In the genomic region with DNA sequence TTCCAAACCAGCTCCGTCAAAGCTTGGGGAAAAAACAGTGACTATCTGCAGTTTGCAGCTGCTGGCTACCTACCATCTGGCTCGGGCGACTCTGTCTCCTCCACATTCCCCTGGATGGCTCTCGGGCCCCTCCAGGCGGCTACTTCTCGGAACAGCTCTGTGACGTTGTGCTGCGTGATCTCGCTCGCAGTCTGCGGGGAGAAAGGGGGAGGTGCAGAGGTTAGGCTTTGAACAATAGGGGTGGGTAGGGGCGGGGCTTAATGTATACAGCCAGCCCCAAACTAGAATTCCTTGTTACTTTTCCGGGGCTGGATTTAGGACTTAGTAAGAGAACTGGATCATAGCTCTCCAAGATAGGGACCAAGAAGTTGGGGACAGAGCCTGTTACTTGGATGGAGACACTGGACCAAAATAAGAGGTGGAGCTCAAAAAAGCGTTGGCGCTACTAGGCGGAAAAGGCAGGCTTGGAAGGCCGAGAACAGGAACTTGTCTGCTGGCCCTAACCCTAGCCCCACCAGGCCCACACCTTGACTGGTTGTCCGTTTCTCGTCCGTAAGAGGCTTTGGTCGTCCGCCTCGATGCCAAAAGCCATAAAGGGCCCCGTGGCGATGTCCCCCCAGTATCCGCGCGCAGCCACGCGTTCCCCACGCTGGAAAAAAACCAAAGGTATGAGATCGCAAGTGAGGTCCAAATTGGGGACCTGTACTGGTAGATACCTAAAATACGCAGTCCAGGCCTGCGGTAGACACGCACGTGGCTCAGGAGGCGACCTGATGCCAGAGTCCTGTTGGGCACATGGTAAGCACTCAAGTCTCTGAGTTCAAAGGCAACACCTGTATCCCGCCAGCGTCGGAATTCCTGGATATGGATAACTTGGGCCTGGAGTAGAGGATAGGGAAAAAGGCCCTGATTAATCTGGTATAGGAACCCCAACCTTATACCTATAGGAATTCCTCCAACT, we compare ENCODE assay signal across 8 mouse cellular contexts. TPM values are rescaled to one million over a fixed set of nuclear protein-coding genes. Genes with fewer than 3 reads are reported as not detected.
DNase-seq lines count a peak whose midpoint lies in the region; ATAC-seq and TF ChIP-seq lines count a peak whose summit lies in the region.

No protein-coding gene starts in this region.

- H3K27ac ChIP-seq in heart, embryonic 11.5 days (ENCODE audit: low read depth, low read length), result no peak overlapping the region
- H3K27ac ChIP-seq in kidney, embryonic 15.5 days, result peak overlapping the region; percentile 64; the same call in 1 of the 2 replicates
- H3K27ac ChIP-seq in liver, embryonic 14.5 days, result no peak overlapping the region

- TF ChIP-seq EP300 in liver, embryonic 14.5 days (IDR thresholded peaks at IDR 0.05; ENCODE audit: low read depth), result 0 out of 2 replicates have a peak, but pooled peaks have one; percentile 24

- peak; percentile 85 for TF ChIP-seq CTCF in liver, embryonic 14.5 days (IDR thresholded peaks at IDR 0.05; ENCODE audit: low read depth)

- H3K9ac ChIP-seq in heart, embryonic 11.5 days (ENCODE audit: low read depth, low read length), result peak overlapping the region; percentile 61; the same call in 1 of the 2 replicates
- H3K9ac ChIP-seq in kidney, embryonic 15.5 days, result peak overlapping the region; percentile 37
- H3K9ac ChIP-seq in liver, embryonic 14.5 days (replicated peaks), result no peak overlapping the region; the same call in 1 of the 2 replicates

- H3K9me3 ChIP-seq in heart, embryonic 11.5 days (replicated peaks; ENCODE audit: control insufficient read depth, low read length), result no peaks in the 10 kb centered on the region
- no peaks in the 10 kb centered on the region for H3K9me3 ChIP-seq in kidney, embryonic 15.5 days (replicated peaks)
- H3K9me3 ChIP-seq in liver, embryonic 14.5 days (ENCODE audit: control insufficient read depth, low read length), result no peaks in the 10 kb centered on the region

- peak; percentile 90 for DNase-seq in CD4-positive helper T cell, adult 2 months (ENCODE audit: low read depth, low spot score)
- DNase-seq in brain, adult 2 months (ENCODE audit: low read depth, low spot score), result peak; percentile 95
- peak; percentile 63 to 76 (median 66) for DNase-seq in liver, embryonic 14.5 days (ENCODE audit: low read depth in 3 of 3, low spot score in 3 of 3)
- peak; percentile 86 for DNase-seq in neural tube, embryonic 10.5 days (ENCODE audit: extremely low spot score, low spot score)
- DNase-seq in telencephalon, adult 2 months (ENCODE audit: low read depth, low spot score), result peak; percentile 72

- no peaks in the 10 kb centered on the region for H3K36me3 ChIP-seq in heart, embryonic 11.5 days (ENCODE audit: control insufficient read depth, insufficient read depth, low read length)
- no peaks in the 10 kb centered on the region for H3K36me3 ChIP-seq in kidney, embryonic 15.5 days
- no peaks in the 10 kb centered on the region for H3K36me3 ChIP-seq in liver, embryonic 14.5 days (replicated peaks; ENCODE audit: control insufficient read depth, insufficient read depth, low read depth)

- H3K27me3 ChIP-seq in heart, embryonic 11.5 days (ENCODE audit: control insufficient read depth, insufficient read depth, low read length), result peaks cover 16% of the 10 kb centered on the region
- H3K27me3 ChIP-seq in kidney, embryonic 15.5 days, result no peaks in the 10 kb centered on the region
- H3K27me3 ChIP-seq in liver, embryonic 14.5 days (ENCODE audit: control insufficient read depth, insufficient read depth, low read length), result peaks cover 2% of the 10 kb centered on the region; the same call in 1 of the 2 replicates

- H3K4me3 ChIP-seq in heart, embryonic 11.5 days (ENCODE audit: low read depth, low read length), result peak overlapping the region; percentile 32
- peak overlapping the region; percentile 39 for H3K4me3 ChIP-seq in kidney, embryonic 15.5 days (replicated peaks)
- H3K4me3 ChIP-seq in liver, embryonic 14.5 days (ENCODE audit: insufficient read depth in 1 of 2, low read depth in 2 of 2, low read length in 2 of 2), result peak overlapping the region; percentile 3 to 33

- peak overlapping the region; percentile 71 for H3K4me2 ChIP-seq in heart, embryonic 11.5 days
- peak overlapping the region; percentile 61 for H3K4me2 ChIP-seq in kidney, embryonic 15.5 days
- peak overlapping the region; percentile 49 for H3K4me2 ChIP-seq in liver, embryonic 14.5 days (ENCODE audit: low read depth)

- H3K4me1 ChIP-seq in heart, embryonic 11.5 days (ENCODE audit: control insufficient read depth, insufficient read depth, low read length), result peaks cover 10% of the 10 kb centered on the region
- peaks cover 23% of the 10 kb centered on the region for H3K4me1 ChIP-seq in kidney, embryonic 15.5 days
- peaks cover 0 to 6% of the 10 kb centered on the region in 2 experiments; a peak in 2 of 4 replicates for H3K4me1 ChIP-seq in liver, embryonic 14.5 days (replicated peaks; ENCODE audit: control insufficient read depth in 2 of 2, insufficient read depth in 2 of 2, low read length in 1 of 2)

- peak; percentile 82 for ATAC-seq in erythroblast, adult 5-6 weeks (replicated peaks; ENCODE audit: low FRiP score, poor library complexity, severe bottlenecking)
- peak; percentile 75 for ATAC-seq in heart, embryonic 11.5 days (replicated peaks; ENCODE audit: insufficient number of reproducible peaks, low FRiP score, low TSS enrichment)
- peak; percentile 90 for ATAC-seq in kidney, embryonic 15.5 days (replicated peaks; ENCODE audit: low FRiP score)
- ATAC-seq in liver, embryonic 14.5 days (ENCODE audit: insufficient read depth), result peak; percentile 81

- WGBS in heart, embryonic 11.5 days (ENCODE audit: insufficient replicate concordance), result 19% methylated on average over 40 of the region's 40 CpGs
- 29% methylated on average over 40 of the region's 40 CpGs for WGBS in kidney, embryonic 15.5 days
- WGBS in liver, embryonic 14.5 days (ENCODE audit: insufficient replicate concordance), result 19% methylated on average over 40 of the region's 40 CpGs

RNA-seq across cellular contexts. Expression of gene Tnni3, which starts 2.6 kb away (rescaled TPM):
- not detected in 2 replicates for total RNA-seq in erythroblast, adult 5-6 weeks (2015; ENCODE audit: low replicate concordance)
- not detected in 2 replicates for total RNA-seq in erythroblast, adult 5-6 weeks (2017; ENCODE audit: low replicate concordance)
- 1,570 and 1,662 TPM in 2 replicates for polyA plus RNA-seq in heart, embryonic 11.5 days (2014; fragmentation: Nextera tagmentation; extraction: Ambion mirVana)
- polyA plus RNA-seq in kidney, embryonic 15.5 days (2015; fragmentation: Nextera tagmentation; extraction: Ambion mirVana), result 6.6 and 6.9 TPM in 2 replicates
- polyA plus RNA-seq in liver, embryonic 14.5 days (2012; rRNA removed), result 0.30 and 0.35 TPM in 2 replicates
- polyA plus RNA-seq in liver, embryonic 14.5 days (2014; fragmentation: Nextera tagmentation; extraction: Ambion mirVana), result 0.45 TPM in 1 of 2 replicates, not detected in the other

RNA-seq across cellular contexts. Expression of gene Dnaaf3, which starts 5.6 kb away (rescaled TPM):
- 1.2 TPM in 1 of 2 replicates, not detected in the other for total RNA-seq in erythroblast, adult 5-6 weeks (2015; ENCODE audit: low replicate concordance)
- 0.28 TPM in 1 of 2 replicates, not detected in the other for total RNA-seq in erythroblast, adult 5-6 weeks (2017; ENCODE audit: low replicate concordance)
- polyA plus RNA-seq in heart, embryonic 11.5 days (2014; fragmentation: Nextera tagmentation; extraction: Ambion mirVana), result 0.19 and 0.44 TPM in 2 replicates
- polyA plus RNA-seq in kidney, embryonic 15.5 days (2015; fragmentation: Nextera tagmentation; extraction: Ambion mirVana), result 3.2 and 3.5 TPM in 2 replicates
- polyA plus RNA-seq in liver, embryonic 14.5 days (2012; rRNA removed), result 0.39 and 0.42 TPM in 2 replicates
- polyA plus RNA-seq in liver, embryonic 14.5 days (2014; fragmentation: Nextera tagmentation; extraction: Ambion mirVana), result 0.09 TPM in 1 of 2 replicates, not detected in the other

RNA-seq across cellular contexts. Expression of gene Tnnt1, which starts 10.4 kb away (rescaled TPM):
- total RNA-seq in erythroblast, adult 5-6 weeks (2015; ENCODE audit: low replicate concordance), result 1.3 TPM in 1 of 2 replicates, not detected in the other
- 3.8 and 7.2 TPM in 2 replicates for total RNA-seq in erythroblast, adult 5-6 weeks (2017; ENCODE audit: low replicate concordance)
- 260 and 262 TPM in 2 replicates for polyA plus RNA-seq in heart, embryonic 11.5 days (2014; fragmentation: Nextera tagmentation; extraction: Ambion mirVana)
- 37.2 and 48.6 TPM in 2 replicates for polyA plus RNA-seq in kidney, embryonic 15.5 days (2015; fragmentation: Nextera tagmentation; extraction: Ambion mirVana)
- 2.0 and 4.0 TPM in 2 replicates for polyA plus RNA-seq in liver, embryonic 14.5 days (2012; rRNA removed)
- 2.6 and 3.3 TPM in 2 replicates for polyA plus RNA-seq in liver, embryonic 14.5 days (2014; fragmentation: Nextera tagmentation; extraction: Ambion mirVana)

RNA-seq across cellular contexts. Expression of gene Syt5, which starts 20.7 kb away (rescaled TPM):
- total RNA-seq in erythroblast, adult 5-6 weeks (2015; ENCODE audit: low replicate concordance), result 1.7 TPM in 1 of 2 replicates, not detected in the other
- total RNA-seq in erythroblast, adult 5-6 weeks (2017; ENCODE audit: low replicate concordance), result not detected in 2 replicates
- polyA plus RNA-seq in heart, embryonic 11.5 days (2014; fragmentation: Nextera tagmentation; extraction: Ambion mirVana), result 0.77 and 1.3 TPM in 2 replicates
- 6.5 and 7.5 TPM in 2 replicates for polyA plus RNA-seq in kidney, embryonic 15.5 days (2015; fragmentation: Nextera tagmentation; extraction: Ambion mirVana)
- 0.15 and 0.22 TPM in 2 replicates for polyA plus RNA-seq in liver, embryonic 14.5 days (2012; rRNA removed)
- 0.25 and 0.81 TPM in 2 replicates for polyA plus RNA-seq in liver, embryonic 14.5 days (2014; fragmentation: Nextera tagmentation; extraction: Ambion mirVana)

RNA-seq across cellular contexts. Expression of gene Ppp1r12c, which starts 25.1 kb away (rescaled TPM):
- 37.2 and 45.3 TPM in 2 replicates for total RNA-seq in erythroblast, adult 5-6 weeks (2015; ENCODE audit: low replicate concordance)
- total RNA-seq in erythroblast, adult 5-6 weeks (2017; ENCODE audit: low replicate concordance), result 41.3 and 52.0 TPM in 2 replicates
- 32.9 and 33.4 TPM in 2 replicates for polyA plus RNA-seq in heart, embryonic 11.5 days (2014; fragmentation: Nextera tagmentation; extraction: Ambion mirVana)
- 38.2 and 43.9 TPM in 2 replicates for polyA plus RNA-seq in kidney, embryonic 15.5 days (2015; fragmentation: Nextera tagmentation; extraction: Ambion mirVana)
- polyA plus RNA-seq in liver, embryonic 14.5 days (2012; rRNA removed), result 16.2 and 22.2 TPM in 2 replicates
- polyA plus RNA-seq in liver, embryonic 14.5 days (2014; fragmentation: Nextera tagmentation; extraction: Ambion mirVana), result 15.6 and 22.2 TPM in 2 replicates

Comparison
In these comparisons a context has a peak if more than half of its experiments do, and no peak if none do; other contexts are left out.
1. RNA of gene Tnni3, which starts 2.6 kb away (polyA plus RNA-seq): 1,570 to 1,662 TPM in heart, embryonic 11.5 days; 6.6 to 6.9 TPM in kidney, embryonic 15.5 days and 0.30 to 0.45 TPM in liver, embryonic 14.5 days; every median in the first group is over 100 times any median in the second.
2. Peak in every context shown above with its lines, with median percentiles within 50 percentile points of each other: DNase-seq, ATAC-seq, H3K4me2 ChIP-seq and H3K4me3 ChIP-seq.